Mouse (Mus musculus) CH12.LX (cell line): Measurements from ENCODE around the gene Pknox1.

Experiments
- POLR2A ChIP-seq: IDR thresholded peaks from 2 replicates; pipeline ENCODE4 v1.6.1; 2011; ENCODE audit warnings: low read depth, mild to moderate bottlenecking, improper control_type of control experiment, low read length
- UBTF ChIP-seq: IDR thresholded peaks from 2 replicates; pipeline ENCODE4 v1.6.1; 2012; ENCODE audit warnings: low read depth, mild to moderate bottlenecking, inconsistent platforms, low read length, improper control_type of control experiment, moderate library complexity

GRCm38 (mm10) chr17:31609895-31610294, 45.4 kb downstream of the Pknox1 start:
- TF ChIP-seq UBTF: no peak
- TF ChIP-seq POLR2A: no peak
